Mouse (Mus musculus): ENCODE data around the gene Mrpl49.
"Not testable (repeated sequence)": the region's sequence is repeated elsewhere in the genome, so short reads cannot be mapped to it uniquely, and the experiment has no call there.

Gene Mrpl49

DNA sequence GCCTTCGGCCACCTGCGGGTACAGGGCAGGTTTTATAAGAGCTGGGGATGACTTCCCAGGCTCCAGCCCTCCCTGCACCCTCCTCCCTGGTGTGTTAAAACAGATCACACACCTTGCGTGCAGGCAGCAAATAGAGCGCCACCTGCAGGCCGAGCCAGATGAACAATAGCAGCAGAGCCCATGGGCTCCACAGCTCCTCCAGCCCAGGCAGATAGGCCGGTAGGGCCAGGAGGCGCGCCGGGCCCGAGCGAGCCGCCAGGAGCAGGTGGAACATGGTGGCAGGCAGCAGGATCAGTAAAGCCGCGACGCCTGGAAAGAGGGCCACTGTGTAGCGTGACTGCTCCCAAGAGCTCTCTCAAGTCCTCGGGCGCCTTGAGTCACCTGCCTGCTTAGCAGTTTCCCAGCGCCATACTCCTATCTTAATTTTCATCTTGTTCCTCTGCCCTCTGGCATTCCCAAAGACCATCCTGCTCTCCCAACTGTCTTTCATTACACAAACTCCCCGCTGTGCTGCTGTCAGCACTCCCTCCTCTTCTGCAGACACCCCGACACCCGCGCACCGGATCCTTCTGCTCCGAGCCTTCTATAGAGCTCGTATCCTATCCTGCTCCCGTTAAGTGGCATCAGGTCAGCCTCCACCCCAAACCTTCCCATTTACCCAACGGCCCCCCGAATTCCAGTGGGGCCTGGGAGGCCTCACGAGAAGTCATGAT lies 9.6 kb upstream of the Mrpl49 start:
- DNase-seq (ENCODE audit: low spot score in 2 of 2), result peak; percentile 84 to 94

DNA sequence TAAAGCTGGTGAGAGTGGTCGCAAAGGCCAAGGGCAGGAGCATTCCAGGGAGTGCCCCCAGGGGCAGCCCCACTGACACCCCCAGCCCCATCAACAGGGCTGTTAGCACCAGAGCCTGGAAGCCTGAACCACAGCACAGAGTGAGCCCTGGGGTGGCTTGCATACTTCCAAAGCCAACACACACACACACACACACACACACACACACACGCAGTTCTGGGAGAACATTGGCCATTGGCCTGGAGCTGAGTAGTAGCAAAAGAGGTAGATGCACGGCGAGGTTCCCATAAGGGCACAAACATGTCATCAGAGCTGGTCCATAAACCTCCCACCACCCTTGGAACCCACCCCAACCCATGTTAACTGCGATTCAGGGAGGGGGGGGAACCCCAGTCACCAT lies 9.0 kb upstream of the Mrpl49 start:
- DNase-seq (ENCODE audit: low spot score in 2 of 2), result no peak

DNA sequence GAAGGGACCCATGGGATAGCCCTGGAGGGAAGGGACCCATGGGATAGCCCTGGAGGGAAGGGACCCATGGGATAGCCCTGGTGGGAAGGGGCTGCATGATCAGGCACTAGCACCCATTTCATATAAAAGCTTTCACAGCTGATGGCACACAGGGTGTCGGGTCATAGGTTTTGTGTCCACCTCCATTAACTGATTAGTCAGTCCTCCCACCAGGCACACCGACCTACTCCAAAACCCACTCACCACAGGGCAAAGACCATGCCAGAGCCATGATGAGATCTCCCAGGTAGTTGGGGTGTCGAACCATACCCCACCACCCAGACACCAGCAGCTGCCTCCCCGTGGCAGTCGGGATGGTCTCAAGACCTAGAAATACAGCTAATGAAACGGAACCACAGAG lies 5.5 kb upstream of the Mrpl49 start:
- no peak for DNase-seq (ENCODE audit: low spot score in 2 of 2)

DNA sequence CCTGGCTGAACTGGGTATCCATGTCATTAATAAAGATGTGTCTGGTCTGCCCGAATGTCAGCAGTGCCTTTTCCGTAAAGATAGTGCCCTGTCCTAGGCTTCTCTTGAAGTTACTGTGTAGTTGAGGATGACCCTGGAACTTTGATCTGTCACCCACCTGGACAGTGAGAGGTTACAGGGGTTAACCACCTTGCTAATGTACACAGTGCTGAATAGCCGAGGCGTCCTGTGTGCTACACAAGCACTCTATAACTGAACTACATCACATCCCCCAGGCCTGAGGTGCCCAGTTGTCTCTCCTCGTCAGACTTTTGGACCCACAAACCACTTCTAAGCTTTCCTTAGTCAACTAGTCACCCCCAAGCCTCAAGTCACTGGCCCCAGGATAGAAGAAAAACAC lies 4.8 kb upstream of the Mrpl49 start:
- no peak for DNase-seq (ENCODE audit: low spot score in 2 of 2)

DNA sequence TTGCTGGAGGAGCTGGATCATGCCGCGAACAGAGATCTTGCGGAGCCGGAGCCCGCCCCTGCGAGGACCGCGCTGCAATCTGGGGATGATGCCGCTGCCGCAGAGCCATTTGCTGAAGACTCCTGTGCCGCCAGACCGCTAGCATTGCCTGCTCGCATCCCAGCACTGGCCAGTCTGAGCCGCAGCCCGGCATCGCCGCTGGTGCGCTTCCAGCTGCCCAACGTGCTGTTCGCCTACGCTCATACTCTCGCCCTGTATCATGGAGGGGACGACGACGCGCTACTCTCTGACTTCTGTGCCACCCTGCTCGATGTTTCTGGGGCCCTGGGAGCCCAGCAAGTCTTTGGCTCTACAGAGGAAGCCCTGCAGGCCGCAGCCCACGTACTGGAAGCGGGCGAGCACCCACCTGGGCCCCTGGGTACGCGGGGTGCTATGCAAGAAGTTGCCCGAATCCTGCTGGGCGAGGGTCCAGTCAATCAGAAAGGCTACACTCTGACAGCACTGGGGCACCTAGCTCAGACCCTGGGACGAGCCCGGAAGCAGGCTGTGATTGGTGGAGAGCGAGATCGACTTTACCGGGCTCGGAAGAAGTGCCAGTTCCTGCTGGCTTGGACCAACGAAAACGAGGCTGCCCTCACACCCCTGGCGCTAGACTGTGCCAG lies 4.2 kb upstream of the Mrpl49 start:
- peak; percentile 51 to 71 for DNase-seq (ENCODE audit: low spot score in 2 of 2)

DNA sequence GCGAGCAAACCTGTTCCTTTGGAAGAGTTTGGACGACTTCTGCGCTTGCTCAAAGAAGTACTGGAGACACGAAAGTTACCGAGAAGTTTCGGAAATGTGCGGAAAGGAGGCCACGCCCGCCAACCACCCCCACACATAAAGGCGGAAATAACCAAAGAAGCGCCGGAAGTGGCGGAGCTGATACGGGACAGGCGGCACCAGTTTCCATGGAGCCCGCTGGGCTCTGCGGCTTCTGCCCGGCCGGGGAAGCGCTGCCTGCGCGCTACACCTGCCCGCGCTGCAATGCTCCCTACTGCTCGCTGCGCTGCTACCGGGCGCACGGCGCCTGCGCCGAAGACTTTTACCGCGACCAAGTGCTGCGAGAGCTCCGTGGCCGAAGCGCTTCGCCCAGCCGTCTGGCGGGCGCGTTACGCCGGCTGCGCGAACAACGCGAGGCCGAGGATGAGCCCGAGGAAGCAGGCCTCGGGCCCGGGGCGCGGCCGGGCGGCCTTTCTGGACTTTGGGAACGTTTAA lies 3.5 kb upstream of the Mrpl49 start, which contains the start of gene Znhit2:
Gene Znhit2 (plus strand): TSS at position 172 of the 513 bp plus-strand sequence.
- DNase-seq (ENCODE audit: low spot score in 2 of 2), result peak; percentile 84 to 94

DNA sequence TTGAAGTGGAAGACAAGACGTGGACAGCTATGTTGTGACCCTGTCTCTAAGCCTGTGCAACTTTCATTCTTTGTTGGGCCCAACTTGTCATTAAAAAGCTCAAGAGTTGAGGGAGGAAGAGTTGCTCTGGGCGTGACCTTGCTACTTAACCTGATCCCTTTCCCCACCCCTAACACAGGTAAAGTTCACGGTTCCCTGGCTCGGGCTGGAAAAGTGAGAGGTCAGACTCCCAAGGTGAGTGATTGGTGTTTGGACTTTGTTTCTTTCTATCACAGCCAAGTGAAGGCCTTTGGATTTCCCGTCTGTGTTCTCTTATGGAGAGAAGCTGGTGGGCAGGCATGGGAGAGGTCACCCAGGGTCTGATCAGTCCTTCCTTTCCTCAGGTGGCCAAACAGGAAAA lies 1.4 kb upstream of the Mrpl49 start:
- no peak for DNase-seq (ENCODE audit: low spot score in 2 of 2)

DNA sequence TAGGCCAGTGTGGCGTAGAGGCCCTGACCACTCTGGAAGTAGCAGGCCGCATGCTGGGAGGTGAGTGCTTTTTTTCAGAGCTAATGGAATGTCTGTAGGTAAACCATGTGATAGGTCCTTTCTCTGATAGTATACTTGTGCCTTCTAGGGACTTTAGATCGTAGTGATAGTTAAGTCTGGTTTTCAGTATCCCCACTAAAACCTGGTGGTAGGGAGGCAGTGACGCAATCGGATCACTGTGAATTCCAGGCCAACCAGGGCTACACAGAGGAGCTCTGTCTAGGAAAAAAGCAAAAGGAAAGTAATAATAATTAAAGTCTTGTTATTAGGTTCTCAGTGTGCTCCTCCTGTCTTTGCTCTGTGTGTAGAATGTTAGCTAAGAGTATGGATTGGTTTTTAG lies 928 bp upstream of the Mrpl49 start:
- DNase-seq (ENCODE audit: low spot score in 2 of 2), result no peak

DNA sequence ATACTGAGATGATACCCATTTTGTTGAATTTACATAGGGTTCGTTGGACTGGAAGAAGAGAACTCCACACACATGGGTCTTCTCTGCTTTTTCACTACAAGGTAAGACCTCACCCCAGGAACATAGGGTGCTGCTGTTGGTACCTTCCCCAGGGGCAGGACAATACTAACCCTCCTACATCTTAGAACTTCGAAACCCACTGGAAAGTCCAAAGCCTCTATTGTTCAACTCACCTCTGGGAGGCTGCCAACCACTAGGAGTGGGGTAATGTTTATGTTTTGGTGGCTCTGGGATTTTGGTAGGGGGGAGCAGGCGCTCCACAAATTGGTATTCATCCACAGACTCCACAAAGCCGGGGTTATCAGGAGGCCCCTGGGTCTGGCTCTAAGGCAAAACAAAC lies 889 bp downstream of the Mrpl49 start:
- no peak for DNase-seq (ENCODE audit: low spot score in 2 of 2)

DNA sequence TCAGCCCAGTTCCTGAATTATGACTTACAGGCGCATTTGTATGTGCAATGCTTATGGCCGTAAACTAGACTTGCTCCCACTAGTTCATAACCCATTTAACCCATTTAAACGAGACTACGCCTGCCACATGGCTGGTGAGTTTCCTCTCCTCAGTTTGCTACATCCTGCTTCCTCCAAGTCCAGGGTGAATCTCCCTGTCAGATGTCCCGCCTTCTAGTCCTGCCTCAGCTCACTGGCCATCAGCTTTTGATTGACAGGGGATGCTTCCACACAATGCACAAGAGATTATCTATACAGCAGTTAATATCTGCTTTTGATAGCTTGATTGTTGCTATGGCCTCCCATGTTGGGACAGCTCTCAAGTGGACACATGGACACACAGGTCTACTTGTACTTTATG lies 3.3 kb downstream of the Mrpl49 start:
- DNase-seq (ENCODE audit: low spot score in 2 of 2), result no peak

DNA sequence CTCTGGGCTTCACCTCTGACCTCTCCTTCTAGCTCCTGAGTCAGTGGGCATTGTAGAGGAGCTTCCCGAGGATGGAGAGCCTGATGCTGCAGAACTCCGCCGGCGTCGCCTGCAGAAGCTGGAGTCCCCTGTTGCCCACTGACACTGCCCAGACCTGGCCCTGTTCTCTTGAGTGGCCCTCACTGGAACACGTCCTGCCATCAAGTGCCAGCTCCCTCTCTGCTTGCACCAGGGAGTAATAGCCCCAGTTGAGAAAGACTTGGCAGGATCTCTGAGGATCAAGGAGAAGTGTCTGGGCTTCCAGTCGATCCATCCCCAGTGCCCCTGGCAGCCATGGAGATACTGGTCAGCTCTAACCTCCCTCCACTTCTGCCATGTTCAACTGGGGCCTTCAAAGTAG lies 5.1 kb downstream of the Mrpl49 start:
- DNase-seq (ENCODE audit: low spot score in 2 of 2), result no peak

DNA sequence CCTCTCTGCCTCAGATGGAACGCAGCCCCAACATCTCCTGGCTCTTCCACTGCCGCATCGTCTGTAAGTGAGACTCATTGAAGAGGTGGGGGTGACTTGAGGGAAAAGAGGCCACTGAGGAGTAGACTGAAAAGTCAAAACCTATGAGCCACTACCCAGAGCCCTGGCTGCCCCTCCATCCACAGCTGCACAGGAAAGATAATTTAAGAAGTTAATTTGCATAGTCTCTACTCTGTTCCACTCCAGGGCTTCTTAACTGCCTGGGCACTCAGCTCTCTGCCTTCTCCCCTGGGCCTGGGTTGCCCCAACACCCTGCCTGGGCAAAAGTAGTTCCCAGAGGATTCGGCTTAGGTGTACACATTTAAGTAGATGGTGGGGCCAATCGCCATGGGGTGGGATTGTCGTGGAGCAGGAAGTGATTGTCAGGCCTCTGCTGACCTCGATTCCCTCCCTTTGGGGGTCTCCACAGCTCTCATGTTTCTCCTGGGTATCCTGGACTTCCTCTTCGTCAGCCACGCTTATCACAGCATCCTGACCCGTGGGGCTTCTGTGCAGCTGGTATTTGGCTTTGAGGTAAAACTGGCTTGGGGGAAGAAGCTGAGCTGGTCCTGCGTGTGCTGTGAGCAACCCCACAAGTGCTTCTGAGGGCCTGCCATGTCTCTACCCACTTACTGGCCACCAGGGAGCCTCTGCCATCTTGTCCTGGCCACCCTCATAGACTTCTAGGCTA lies 8.7 kb downstream of the Mrpl49 start:
- DNase-seq (ENCODE audit: low spot score in 2 of 2), result peak in 1 of 2 experiments; percentile 55

DNA sequence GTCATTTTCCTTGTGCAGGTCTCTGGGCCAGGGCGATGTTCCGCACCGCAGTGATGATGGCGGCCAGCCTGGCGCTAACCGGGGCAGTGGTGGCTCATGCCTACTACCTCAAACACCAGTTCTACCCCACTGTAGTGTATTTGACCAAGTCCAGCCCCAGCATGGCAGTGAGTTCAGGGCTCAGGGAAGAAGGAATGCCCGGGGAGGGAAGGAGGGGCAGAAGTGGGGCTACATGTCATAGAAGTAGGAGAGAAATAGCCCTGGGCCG lies 9.8 kb downstream of the Mrpl49 start:
- DNase-seq (ENCODE audit: low spot score in 2 of 2), result no peak

DNA sequence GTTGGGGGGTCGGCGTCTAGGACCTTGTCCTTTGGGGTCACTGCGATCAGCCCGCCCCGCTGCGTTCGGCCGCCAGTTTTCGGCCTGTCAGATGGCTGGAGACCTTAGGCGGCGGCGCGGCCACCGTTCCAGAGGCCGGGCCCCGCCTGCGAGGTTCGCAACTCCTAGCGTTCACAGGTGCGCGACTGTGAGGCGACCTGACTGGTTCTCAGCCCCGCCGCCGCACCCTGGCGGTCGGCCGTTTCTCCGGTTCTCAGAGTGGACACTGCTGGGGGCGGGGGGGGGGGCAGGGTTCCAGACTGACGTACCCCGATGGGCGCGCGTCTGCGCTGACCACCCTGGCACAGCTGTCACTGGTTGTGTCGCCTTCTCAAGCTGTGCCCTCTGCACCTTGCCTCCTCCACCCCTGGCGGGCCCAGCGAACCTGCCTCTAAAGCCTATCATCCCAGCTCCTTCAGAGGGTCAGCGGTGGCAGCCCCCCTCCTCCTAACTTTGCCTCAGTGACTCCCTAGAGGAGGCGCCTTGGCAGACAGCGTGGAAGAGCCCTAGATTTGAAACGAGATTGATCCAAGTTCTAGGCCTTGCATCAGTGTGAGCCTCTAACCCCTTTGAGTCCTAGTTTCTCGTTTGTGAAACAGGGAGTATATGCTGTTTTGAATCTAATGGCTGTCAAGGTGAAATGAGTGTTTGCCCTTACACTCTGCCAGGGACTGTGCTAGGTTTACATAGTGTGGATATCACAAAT lies 10.3 kb downstream of the Mrpl49 start:
- no peak for DNase-seq (ENCODE audit: low spot score in 2 of 2)

DNA sequence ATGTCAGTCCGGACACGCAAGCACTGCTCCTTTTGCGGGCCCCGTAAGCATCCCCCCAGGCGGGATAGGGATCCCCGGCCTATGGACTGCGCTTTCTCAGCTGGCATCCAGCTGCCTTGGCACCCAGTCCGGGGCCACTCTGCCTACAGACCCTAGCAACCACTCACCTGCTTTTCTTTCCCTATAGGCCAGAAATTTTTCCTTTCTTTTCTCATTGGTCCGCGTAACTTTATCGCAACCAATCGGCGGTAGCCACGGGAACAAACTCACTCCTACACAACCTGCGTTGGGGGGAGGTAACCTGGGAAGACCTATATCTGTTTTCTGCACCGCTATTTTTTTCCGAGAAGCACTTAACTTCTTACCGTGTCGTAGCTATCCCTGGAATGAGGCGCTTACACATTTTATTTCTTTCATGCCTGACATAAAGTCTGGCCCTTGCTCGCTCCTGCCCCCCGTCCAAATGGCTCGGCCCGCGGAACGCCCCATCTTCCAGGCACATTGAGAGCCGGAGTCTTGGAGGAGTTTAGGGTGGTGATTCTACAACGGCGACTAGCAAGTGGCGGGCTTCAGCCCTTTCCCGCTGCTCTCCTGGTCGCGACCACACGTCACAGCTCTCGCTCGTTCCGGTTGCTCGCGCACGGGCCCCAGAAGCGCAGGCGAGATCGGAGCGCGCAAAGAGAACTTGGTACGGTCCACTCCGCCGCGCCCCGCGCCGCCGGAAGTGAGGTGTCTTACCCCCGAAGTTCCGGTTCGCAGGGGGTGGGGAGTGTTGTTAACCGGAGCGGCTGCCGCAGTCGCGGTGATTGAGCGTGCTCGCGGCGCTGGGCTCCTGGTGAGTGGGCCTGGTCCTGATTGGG lies 11.1 kb downstream of the Mrpl49 start, which contains the start of gene Syvn1:
Gene Syvn1 (plus strand): TSS at position 283 of the 860 bp plus-strand sequence.
- peak; percentile 89 to 93 for DNase-seq (ENCODE audit: low spot score in 2 of 2)

DNA sequence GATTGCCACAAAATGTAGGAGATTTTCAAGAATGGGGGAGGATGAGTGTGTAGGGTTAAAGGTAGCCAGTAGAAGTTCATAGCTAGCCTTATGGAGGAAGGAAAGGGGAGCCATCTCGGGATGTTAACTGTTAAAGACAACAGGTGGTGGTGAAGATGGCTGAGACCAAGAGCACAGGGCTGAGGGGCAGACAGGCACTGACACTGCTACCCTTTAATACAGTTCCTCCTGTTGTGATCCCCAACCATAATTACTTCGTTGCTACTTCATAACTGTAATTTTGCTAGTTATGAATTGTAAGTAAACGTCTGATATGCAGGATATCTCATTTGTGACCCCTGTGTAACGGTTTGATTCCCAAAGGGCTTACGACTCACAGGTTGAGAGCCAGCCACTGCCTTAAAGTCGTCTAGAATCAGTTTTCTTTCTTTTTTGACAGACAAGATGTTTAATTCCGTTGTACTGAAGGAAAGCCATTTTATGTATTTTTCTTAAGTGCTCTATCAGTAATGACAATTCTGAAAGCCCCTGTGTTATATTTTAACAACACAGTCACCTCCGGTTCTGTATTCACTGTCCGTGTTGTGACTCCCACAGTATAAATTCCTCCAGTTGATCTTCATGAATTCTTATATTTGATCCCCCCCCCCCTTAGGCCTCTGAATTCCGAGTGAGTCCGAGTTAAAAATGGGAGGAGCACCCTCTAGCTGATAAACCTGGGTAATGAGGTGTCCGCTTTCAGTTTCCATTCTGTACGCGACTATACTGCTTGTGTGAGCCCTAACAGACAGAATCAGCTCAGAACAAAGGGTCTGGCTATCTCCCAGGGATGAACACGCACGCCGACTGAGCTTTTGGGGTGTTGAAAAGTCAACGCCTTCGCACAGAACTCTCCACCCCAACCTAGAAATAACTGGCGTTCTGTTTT lies 12.0 kb downstream of the Mrpl49 start:
- no peak for DNase-seq (ENCODE audit: low spot score in 2 of 2)

DNA sequence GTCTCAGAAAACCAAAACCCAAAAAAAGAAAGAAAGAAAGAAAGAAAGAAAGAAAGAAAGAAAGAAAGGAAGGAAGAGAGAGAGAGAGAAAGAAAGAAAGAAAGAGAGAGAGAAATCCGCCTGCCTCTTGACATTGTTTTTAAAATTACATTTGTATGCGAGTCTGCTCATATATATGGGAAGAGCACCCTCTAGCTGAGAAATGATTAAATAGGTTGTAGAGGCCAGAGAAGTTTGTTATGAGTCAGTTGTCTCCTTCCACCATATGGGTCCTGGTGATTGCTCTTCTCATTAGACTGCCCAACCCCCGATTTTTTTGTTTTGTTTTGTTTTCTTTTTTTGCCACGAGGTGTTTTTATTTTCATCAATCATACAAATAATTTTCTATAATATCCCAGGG lies 13.5 kb downstream of the Mrpl49 start:
- DNase-seq (ENCODE audit: low spot score in 2 of 2), result not testable (repeated sequence)

DNA sequence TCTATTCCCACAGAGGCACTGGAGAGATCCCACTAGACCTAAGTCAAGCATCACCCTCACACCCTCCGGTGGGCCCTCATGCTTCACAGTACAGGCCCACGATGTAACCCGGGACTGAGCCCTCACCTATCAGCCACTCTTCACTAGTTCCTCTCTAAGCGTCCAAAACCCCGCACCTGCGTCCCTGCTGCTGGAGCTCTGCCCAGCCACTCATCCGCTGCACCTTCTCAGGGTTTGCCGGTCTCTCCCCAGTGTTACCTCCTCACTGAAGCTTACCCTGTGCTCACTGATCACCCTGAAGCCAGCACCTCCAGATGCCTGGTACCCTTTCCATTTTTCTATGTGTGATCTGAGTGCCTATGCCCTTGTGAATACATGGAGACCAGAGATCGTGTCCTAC lies 15.3 kb downstream of the Mrpl49 start:
- DNase-seq (ENCODE audit: low spot score in 2 of 2), result no peak

DNA sequence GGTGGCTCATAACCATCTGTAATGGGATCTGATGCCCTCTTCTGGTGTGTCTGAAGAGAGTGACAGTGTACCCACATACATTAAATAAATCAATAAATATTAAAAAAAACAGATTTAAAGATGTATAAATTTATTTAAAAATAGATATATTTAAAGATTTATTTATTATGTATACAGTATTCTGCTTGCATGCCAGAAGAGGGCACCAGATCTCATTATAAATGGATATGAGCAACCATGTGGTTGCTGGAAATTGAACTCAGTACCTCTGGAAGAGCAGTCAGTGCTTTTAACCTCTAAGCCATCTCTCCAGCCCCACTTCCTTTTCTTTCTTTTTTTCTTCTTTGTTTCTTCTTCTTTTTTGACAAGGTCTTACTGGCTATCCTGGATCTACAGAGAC lies 17.6 kb downstream of the Mrpl49 start:
- DNase-seq (ENCODE audit: low spot score in 2 of 2), result no peak

DNA sequence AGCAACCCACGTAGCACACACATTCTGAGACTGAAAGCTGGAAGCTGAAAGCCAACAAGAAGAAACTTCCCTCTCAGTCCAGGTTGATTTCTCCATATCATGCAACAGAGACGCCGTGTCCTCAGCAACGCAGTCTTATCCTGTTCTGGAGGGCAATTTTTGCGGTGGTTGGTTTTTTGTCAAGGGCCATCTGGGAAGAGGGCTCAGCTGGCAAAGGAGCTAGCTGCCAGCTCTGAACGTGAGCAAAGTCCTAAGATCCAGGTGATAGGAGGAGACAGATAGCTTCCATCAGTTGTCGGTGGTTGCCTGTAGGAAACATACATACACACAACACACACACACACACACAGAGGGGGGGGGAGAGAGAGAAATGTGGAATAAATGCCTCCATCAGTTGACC lies 19.3 kb downstream of the Mrpl49 start:
- no peak for DNase-seq (ENCODE audit: low spot score in 2 of 2)
